Mouse (Mus musculus): Measurements from ENCODE around the gene Mcf2l. TPM values are rescaled to one million over a fixed set of nuclear protein-coding genes. Genes with fewer than 3 reads are reported as not detected.

Mcf2l gene
- total RNA-seq, 1 experiment from 2014 or later, result 3.1 TPM

DNA sequence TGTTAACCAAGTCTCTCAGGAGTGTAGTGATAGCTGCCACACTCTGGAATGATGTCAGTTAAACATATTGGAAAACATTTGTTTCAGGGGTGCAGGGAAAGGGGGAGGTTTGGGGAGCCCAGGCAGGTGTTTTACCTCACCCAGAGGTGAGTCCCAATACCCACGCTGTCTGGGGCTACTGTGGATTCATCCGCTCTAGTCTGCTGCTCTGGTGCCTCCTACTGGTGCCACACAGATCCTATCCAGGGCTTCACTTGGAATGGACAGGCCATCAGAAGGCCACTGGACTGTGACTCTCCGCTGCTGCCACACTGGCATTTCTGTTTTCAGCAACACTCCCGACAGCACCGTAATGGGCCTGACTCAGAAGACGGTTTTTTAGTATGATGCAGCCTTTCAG lies 7.8 kb upstream of the Mcf2l start:
- ATAC-seq (replicated peaks in 1 of 2; ENCODE audit: insufficient read depth in 1 of 2, low FRiP score in 2 of 2, low TSS enrichment in 1 of 2, low read depth in 1 of 2, poor library complexity in 2 of 2, severe bottlenecking in 2 of 2), result no peak

DNA sequence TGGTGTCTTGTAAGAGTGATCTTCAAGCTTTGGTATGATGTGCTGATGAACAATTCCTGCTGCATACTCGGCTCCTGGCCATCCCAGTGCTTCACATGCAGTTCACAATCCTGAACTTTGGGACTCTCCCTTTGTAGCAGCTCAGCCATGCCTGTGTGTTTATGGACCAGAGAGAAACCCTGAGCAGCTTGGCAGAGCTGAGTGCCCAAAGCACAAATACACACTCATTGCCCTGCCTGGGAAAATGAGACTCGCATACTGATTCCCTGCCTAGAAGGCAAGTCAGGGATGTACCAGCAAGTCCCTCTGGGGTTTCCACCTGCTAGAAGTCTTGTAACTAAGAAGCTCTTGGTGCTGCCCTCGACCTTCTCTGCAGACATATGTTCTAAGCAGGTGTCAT lies 3.9 kb upstream of the Mcf2l start:
- no peak for ATAC-seq (replicated peaks in 1 of 2; ENCODE audit: insufficient read depth in 1 of 2, low FRiP score in 2 of 2, low TSS enrichment in 1 of 2, low read depth in 1 of 2, poor library complexity in 2 of 2, severe bottlenecking in 2 of 2)

DNA sequence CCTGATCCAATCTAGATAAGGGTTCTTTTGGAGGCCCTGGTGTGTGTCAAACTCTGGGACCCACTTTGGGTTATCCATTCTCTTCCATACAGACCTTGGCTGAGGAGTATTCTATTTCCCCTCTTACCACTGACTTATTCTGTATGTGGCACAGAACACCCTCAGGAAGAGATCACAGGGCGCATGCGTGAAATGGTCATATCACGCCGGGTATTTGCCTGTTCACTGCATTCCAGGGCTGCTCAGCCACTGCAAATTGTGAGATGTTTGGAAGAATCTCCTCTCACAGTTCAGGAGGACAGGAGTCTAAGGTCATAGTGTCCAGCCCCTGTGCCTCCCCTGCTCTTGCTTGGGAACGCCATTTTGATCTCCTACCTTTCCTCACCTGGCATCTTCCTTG lies 3.0 kb upstream of the Mcf2l start:
- ATAC-seq (replicated peaks in 1 of 2; ENCODE audit: insufficient read depth in 1 of 2, low FRiP score in 2 of 2, low TSS enrichment in 1 of 2, low read depth in 1 of 2, poor library complexity in 2 of 2, severe bottlenecking in 2 of 2), result no peak

DNA sequence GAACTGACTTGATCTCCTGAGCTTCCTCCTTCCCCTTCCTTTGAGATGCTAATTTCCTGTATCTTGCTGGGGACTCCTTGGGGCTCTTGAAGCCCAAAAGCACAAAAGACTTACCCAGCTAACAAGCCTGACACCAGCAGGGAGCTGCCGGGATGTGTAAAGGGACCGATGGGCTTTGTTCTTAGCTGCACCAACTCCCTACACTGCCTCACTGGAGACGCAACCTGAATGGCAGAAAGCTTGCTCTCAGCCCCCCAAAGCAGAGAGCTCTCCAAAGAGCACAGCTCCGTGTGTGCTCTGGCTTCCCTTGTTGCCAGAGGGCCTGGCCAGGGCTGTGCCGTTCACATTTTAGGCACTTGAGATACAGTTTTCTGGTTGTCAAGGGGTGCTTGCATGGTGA lies 2.1 kb upstream of the Mcf2l start:
- ATAC-seq (replicated peaks in 1 of 2; ENCODE audit: insufficient read depth in 1 of 2, low FRiP score in 2 of 2, low TSS enrichment in 1 of 2, low read depth in 1 of 2, poor library complexity in 2 of 2, severe bottlenecking in 2 of 2), result no peak

DNA sequence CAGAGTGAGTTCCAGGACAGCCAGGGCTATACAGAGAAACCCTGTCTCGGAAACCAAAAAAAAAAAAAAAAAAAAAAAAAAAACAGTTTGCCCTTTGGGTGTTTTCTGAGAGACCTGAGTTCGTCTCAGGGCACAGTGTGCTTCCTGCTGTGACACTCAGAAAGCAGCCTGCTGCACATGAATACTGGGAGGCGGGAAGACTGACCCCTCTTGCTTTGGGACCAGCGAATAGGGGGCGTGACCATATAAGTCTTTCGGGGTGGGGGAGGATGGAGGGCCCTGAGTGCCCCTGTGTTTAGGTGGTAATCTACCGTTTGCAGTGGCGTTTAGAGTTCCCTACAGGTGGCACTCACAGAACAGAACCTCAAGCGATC lies 636 bp upstream of the Mcf2l start:
- no peak for ATAC-seq (replicated peaks in 1 of 2; ENCODE audit: insufficient read depth in 1 of 2, low FRiP score in 2 of 2, low TSS enrichment in 1 of 2, low read depth in 1 of 2, poor library complexity in 2 of 2, severe bottlenecking in 2 of 2)

DNA sequence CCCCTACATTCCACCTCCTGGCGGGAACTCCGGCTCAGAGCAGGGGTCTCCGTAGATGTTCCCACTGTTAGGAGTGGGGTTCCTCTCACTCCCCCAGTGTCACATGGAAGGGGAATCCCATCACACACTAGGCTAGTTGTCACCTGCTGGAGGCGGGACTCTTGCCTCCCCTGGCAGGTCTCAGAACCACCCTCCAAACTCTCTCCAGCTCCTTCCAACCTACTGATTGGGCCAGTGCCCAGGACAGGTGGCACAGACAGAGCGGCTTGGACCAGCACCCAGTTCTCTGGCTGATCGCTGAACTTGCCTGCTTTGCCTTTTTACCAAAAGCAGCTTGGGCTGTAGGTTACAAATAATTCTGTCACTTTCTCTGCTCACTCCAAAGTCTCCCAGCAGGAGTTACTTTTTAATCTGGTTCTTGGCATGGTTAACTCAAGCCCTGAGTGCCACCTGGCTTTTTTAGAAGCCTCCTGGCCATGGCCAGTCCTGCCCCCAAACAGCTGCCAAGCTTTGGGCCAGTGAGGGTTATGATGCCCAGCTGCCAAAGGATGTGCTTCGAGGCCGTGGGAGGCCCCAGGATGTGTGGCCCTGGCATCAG lies 687 bp downstream of the Mcf2l start:
- no peak for ATAC-seq (replicated peaks in 1 of 2; ENCODE audit: insufficient read depth in 1 of 2, low FRiP score in 2 of 2, low TSS enrichment in 1 of 2, low read depth in 1 of 2, poor library complexity in 2 of 2, severe bottlenecking in 2 of 2)

DNA sequence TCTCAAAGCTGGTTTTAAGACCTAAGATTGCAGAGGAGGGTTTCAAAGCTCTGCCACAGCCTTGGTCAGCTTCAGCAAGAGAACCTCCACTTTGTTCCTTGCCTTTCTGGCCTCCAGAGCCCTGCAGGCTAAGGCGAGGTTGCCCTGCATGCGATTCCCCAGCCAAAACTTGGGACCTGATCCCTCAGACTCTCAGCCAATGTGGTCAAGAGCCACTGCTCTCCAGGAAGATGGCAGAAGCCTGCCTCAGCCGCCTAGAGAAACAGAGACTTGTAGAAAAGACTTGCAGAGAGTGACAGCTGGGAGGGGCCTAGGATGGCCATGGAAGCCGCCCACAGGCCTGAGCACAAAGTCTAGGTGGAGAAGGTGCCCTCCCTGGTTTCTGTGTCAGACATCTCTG lies 1.4 kb downstream of the Mcf2l start:
- ATAC-seq (replicated peaks in 1 of 2; ENCODE audit: insufficient read depth in 1 of 2, low FRiP score in 2 of 2, low TSS enrichment in 1 of 2, low read depth in 1 of 2, poor library complexity in 2 of 2, severe bottlenecking in 2 of 2), result no peak

DNA sequence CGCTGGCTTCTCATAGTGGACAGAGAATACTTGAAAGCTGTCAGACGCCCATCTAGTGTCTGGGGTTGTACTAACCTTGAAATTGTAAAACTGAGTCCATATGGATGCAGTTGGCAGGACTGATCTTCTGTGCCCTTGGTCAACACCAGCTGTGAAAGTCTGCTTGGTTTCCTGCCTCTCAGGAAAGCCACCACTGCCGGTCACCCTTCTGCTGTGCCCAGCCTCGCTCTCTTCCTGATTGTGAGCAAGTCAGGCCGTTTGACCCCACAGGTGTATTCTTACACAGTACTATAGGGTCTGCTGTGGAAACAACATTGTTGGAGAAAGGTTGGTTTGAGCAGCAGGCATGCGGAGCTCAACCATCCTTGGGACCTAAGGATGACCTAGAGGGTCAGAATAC lies 3.5 kb downstream of the Mcf2l start:
- no peak for ATAC-seq (replicated peaks in 1 of 2; ENCODE audit: insufficient read depth in 1 of 2, low FRiP score in 2 of 2, low TSS enrichment in 1 of 2, low read depth in 1 of 2, poor library complexity in 2 of 2, severe bottlenecking in 2 of 2)

DNA sequence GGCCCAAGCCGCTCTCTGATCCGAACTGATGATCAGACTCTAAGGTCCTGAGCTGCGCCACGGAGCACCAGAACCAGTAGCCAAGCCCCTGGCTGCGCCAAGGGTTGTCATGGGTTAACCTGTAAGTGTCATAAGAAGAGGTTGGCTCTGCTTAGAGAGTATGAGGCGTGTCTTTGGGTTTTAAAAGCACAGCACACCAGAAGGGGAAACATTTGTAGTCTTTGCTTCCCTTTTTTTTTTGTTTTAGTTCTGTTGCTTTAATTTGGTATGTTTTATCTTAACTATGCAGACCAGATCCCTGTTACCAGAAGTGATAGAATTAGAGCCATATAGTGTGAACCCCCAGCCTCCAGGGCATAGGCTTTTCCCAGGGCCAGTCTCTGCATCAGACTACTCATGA lies 6.6 kb downstream of the Mcf2l start:
- peak; percentile 49 to 54; a peak in 3 of 4 replicates for ATAC-seq (replicated peaks in 1 of 2; ENCODE audit: insufficient read depth in 1 of 2, low FRiP score in 2 of 2, low TSS enrichment in 1 of 2, low read depth in 1 of 2, poor library complexity in 2 of 2, severe bottlenecking in 2 of 2)

DNA sequence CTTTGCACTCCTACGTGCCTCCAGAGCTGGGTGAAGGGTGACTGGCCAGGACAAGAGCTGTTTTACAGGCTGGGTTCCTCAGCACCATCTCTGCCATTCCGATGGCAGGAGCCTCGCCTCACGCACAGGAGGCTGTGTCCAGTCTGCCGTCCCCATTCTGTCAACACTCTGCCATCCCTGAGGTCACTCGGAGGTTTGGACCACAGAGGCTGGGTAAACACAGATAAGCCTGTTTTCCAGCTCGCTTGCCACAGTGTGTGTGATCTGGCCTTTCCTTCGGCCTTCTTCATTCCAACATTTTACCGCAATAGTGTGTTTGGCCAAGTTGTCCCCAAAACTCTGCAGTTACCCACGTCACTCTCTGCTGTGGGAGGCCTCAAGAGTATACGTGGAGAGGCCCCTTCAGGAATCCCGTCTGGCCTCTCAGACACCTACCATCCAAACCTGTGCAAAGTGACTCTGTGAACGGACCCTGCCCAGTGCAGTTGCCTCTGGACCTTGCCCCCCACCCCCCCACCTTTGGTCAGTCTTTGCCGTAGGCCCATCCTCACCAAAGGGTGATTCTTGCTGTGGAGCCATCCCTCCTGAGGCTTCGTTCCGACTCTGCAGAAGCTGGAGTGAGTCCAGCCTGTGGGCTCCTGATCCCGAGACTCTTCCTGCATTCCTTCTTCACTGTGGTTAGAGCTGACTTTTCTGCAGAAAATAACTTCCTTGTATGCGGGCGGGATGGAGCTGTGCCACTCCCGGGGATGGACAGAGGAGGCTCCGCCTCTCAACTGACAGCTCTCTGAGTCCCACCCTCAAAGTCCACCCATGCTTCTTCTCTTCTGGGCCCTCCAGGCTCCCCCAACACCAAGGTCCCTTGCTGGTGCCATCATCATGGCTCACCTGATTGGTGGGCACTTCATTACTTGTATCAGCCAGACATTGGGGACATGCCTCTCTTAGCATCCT lies 9.7 kb downstream of the Mcf2l start:
- ATAC-seq (replicated peaks in 1 of 2; ENCODE audit: insufficient read depth in 1 of 2, low FRiP score in 2 of 2, low TSS enrichment in 1 of 2, low read depth in 1 of 2, poor library complexity in 2 of 2, severe bottlenecking in 2 of 2), result no peak

DNA sequence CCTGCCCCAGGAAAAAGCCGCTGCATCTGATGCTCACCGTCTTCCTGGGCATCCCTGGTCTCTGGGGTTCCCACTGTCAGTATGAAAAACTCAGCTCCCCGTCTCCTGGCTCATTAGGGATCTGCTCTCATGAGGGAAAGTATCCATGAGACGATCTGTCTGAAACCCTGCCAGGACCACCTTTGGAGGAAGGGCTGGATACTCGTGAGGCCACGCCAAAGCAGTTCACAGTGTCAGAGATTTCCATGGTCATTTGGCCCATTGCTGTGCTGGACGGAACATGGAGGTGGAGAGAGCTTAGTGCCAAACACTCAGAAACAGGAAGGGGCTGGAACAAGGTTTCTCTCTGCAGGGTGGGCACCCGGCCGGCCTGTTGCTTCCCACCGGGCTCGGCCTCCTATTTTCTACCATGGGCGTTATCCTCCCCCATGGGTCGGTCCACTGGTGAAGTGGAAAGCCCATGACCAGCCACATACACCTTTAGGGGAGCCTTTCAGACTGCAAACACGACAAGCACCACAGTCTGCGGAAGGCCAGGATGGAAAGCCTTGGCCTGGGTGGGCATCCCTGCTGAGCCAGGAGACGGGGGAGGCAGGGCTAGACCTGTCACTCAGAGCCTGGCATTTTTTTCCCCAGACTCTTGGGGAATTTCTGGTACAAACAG lies 14.3 kb downstream of the Mcf2l start:
- no peak for ATAC-seq (replicated peaks in 1 of 2; ENCODE audit: insufficient read depth in 1 of 2, low FRiP score in 2 of 2, low TSS enrichment in 1 of 2, low read depth in 1 of 2, poor library complexity in 2 of 2, severe bottlenecking in 2 of 2)

DNA sequence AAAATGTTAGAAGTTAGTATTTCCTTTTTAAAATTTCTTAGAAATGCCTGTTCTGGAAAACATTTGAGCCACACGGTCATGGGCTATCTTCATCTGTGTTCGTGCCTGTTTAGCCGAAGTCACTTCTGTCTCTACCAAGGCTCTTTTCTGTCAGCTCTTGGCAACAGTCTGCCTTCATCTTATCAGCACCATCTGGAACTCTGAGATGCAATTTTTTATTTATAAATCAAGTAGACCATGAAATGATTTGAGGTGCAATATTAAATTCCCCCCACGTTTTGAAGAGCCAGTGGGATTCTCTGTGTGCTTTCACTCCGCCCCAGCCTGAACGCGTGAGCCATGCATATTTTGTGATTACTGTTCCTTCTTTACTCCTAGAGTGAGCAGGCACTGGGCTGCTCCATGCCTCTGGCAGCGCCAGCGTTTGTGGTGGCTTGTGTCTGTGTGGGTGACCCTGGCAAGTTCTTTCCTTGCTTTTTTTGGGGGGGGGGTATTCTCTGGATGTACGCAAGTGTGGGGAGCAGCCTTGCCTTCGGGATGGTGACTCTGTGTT lies 15.5 kb downstream of the Mcf2l start:
- no peak for ATAC-seq (replicated peaks in 1 of 2; ENCODE audit: insufficient read depth in 1 of 2, low FRiP score in 2 of 2, low TSS enrichment in 1 of 2, low read depth in 1 of 2, poor library complexity in 2 of 2, severe bottlenecking in 2 of 2)

DNA sequence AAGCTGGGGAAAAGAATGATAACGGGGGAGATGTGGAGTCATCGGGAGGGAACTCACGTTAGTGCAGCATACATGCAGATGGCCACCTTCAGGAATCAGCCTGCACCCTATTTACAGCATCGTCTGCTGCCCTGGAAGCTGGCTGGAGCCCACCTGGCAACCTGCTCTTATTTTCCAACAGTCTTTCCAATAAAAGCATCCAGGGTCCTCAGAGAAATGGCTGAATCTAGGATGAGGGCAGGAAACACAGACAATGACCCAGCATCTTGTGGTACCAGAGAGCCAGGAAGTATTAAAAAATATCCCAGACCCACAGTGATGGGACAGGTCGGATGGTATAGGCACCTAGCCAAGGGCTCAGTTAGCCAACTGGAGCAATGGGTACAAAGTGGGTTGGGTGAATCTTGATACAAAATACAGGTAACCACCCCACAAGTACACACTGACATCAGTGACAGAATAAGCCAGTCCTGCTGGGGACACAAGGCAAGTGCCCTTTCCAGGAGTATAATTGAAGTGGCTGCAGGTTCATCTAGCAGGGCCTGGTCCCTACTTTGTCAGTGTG lies 19.4 kb downstream of the Mcf2l start:
- ATAC-seq (replicated peaks in 1 of 2; ENCODE audit: insufficient read depth in 1 of 2, low FRiP score in 2 of 2, low TSS enrichment in 1 of 2, low read depth in 1 of 2, poor library complexity in 2 of 2, severe bottlenecking in 2 of 2), result no peak

DNA sequence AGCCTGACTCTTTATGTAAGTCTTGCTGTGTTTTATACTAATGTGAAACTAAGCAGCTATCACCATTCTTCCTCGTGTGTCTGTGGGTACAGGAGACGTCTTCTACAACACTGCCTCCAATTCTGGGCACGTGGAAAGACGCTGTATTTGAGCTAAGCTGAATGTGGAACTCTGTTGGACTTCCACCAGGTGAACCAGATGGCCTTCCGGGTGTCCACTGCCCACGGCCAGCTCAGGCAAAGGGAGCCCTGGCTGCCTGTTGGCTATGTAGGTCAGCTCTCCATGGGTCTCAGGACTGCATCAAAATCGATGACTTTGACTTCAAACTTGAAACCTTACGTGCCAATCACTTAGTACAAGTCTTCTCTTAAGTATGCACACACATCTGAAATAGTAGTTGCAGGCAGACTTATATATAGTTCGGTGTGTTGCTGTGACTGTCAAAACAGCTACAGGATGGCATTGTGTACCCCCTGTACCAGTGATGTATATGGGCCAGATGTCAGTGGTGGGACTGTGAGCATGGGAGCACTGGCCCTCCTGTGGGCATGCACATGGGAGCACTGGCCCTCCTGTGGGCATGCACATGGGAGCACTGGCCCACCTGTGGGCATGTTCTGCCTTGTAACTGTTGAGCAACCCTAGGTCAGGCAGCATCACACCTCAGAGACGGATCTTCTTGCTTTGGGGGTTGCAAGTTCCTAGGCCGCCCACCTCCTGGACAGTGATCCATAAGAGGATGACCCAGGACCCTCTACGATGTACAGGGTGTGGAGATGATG lies 20.4 kb downstream of the Mcf2l start:
- ATAC-seq (replicated peaks in 1 of 2; ENCODE audit: insufficient read depth in 1 of 2, low FRiP score in 2 of 2, low TSS enrichment in 1 of 2, low read depth in 1 of 2, poor library complexity in 2 of 2, severe bottlenecking in 2 of 2), result no peak

DNA sequence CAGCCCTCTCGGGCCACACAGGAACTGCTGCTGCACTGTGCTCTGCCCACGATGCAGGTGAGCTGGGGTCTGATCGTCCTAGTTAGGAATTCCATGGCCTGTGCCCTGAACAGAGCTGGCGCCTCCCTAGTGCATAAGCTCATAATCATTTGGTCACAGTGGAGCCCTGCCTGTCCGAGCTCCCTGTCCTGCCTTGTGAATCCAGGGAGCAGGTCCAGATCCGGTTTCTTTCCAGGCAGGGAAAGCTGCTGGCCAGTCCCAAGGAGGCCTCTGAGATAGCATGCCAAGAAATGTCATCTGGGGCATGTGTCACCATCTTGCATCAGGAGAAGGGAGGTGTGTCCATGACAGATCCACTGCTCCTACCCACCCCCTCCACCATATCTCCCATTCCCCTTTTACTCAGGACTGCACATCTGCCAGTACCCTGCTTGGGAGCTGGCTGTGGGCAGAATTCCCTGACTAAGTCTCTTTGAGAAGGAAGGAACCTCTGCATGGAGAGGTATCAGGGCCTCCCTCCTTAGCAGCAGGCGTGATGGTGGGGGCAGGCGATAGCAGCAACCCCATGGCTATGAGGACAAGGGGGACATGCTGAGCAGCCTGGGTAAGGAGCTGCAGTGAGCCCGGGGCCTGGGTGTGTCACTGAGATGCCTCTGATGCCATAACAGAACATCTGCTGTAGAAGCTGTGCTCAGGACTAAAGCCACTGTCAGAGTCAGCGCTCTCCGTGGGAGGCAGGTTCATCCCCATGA lies 21.4 kb downstream of the Mcf2l start:
- ATAC-seq (replicated peaks in 1 of 2; ENCODE audit: insufficient read depth in 1 of 2, low FRiP score in 2 of 2, low TSS enrichment in 1 of 2, low read depth in 1 of 2, poor library complexity in 2 of 2, severe bottlenecking in 2 of 2), result no peak

DNA sequence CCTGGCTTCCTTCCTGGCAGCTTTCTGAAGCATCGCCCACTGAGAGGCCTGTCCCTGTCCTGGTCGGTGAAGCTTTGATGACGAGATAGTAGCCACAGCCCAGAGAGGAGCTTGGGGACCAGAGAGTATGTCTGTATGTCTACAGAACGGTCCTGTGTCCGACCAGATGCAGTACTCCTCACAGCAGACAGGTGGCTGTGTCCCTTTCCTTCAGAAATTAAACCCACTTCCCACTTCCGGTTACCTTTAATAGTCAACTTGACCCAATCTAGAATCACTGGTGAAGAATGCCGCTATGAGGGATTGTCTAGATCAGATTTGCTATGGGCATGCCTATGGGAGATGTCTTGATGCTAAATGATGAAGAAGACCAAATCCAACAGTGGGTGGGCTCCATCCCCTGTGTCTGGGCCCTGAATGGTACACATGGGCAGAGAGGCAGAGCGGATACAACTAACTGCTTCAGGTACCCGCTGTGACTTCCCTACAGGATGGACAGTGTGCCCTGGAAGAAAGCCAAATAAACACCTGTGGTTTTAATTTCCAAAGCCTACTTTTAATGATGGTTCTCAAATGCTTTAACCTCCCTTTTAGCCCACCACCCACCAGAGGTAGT lies 22.0 kb downstream of the Mcf2l start:
- ATAC-seq (replicated peaks in 1 of 2; ENCODE audit: insufficient read depth in 1 of 2, low FRiP score in 2 of 2, low TSS enrichment in 1 of 2, low read depth in 1 of 2, poor library complexity in 2 of 2, severe bottlenecking in 2 of 2), result no peak
